In the genomic region with DNA sequence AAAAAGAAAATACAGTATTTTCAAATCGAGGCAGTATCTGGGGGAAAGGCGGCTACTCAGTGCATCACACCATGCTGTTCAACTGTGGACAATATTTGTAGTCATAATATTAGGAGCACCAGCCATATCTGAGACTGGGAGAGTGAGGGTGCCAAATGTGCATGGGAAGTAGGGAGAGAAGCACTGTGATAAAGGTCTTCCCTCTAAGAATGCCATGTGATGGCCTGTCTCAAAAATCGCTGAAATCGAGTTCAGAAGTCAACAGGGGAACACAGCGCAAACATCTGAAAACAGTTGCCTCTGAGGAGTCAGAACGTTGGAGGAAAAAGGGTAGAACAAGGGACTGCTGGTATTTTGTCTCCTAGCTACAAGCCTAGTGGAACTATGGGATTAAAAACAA, we compare ENCODE assay signal across 17 mouse cellular contexts.
"Had no signal": no experiment of that assay in that cellular context is flagged by ENCODE, and none has a peak within 500 bp of the region (broad histone marks: within the 10 kb centered on the region; RNA-seq: fewer than 3 reads in every experiment).

No protein-coding gene starts in this region.

- H3K9ac ChIP-seq: lung, embryonic 14.5 days; midbrain, embryonic 12.5 days; neural tube, embryonic 13.5 days; neural tube, embryonic 15.5 days had no signal

- H3K36me3 ChIP-seq: neural tube, embryonic 15.5 days had no signal

- DNase-seq: lung, adult 18-20 months; lung, embryonic 14.5 days; lung, postnatal 10 days; lung, postnatal 4 days; retina, postnatal 1 day; right cerebral cortex, adult 18-20 months; right cerebral cortex, postnatal 25 days; right cerebral cortex, postnatal 4 days; spleen, adult 18-20 months; thymus, adult 18-20 months; thymus, postnatal 14 days; thymus, postnatal 36 days had no signal

- H3K4me3 ChIP-seq: midbrain, embryonic 12.5 days; myocyte; neural tube, embryonic 13.5 days; neural tube, embryonic 15.5 days had no signal

- ATAC-seq: midbrain, embryonic 16.5 days had no signal

- H3K9me3 ChIP-seq: midbrain, embryonic 12.5 days; neural tube, embryonic 13.5 days; neural tube, embryonic 15.5 days had no signal

- H3K27ac ChIP-seq: midbrain, embryonic 12.5 days; neural tube, embryonic 13.5 days; neural tube, embryonic 15.5 days had no signal

- H3K4me2 ChIP-seq: lung, embryonic 14.5 days; midbrain, embryonic 12.5 days; neural tube, embryonic 13.5 days; neural tube, embryonic 15.5 days had no signal

- H3K27me3 ChIP-seq: midbrain, embryonic 12.5 days; neural tube, embryonic 13.5 days; neural tube, embryonic 15.5 days had no signal
